Mouse (Mus musculus) CH12.LX (cell line): ENCODE results near the gene Ubald2. TPM values are rescaled to one million over a fixed set of nuclear protein-coding genes. Genes with fewer than 3 reads are reported as not detected.

ENCODE experiments used
- DNase-seq: peaks from one replicate; pipeline ENCODE4 v3.0.0-alpha.2; 2013; ENCODE audit errors: extremely low read depth
- H3K27ac ChIP-seq: 2 replicates; pipeline ENCODE4 v1.5.1; 2012; ENCODE audit warnings: low read depth, mild to moderate bottlenecking, control low read depth, moderate library complexity; ENCODE audit not compliant: insufficient read depth
- H3K27me3 ChIP-seq: replicated peaks from 2 replicates; pipeline ENCODE3; 2012; ENCODE audit warnings: inconsistent platforms
- H3K36me3 ChIP-seq, 2 experiments: replicated peaks in 1 of 2; 2 replicates each; pipeline versions ENCODE3 to v1.6.1; 2012; ENCODE audit warnings: inconsistent platforms in 1 of 2, low read length in 1 of 2, mild to moderate bottlenecking in 1 of 2, mixed read lengths in 1 of 2, moderate library complexity in 1 of 2; ENCODE audit not compliant: control insufficient read depth in 1 of 2, insufficient read depth in 1 of 2
- H3K4me1 ChIP-seq, 2 experiments: 2 replicates each; pipeline ENCODE4 v1.6.1; 2012; ENCODE audit warnings: inconsistent platforms in 1 of 2, moderate library complexity in 1 of 2; ENCODE audit not compliant: insufficient read depth in 2 of 2, control insufficient read depth in 1 of 2
- H3K4me2 ChIP-seq: 2 replicates; pipeline ENCODE4 v1.6.1; 2012; ENCODE audit warnings: low read depth, mild to moderate bottlenecking, control low read depth; ENCODE audit not compliant: poor library complexity, insufficient read depth, severe bottlenecking
- H3K4me3 ChIP-seq, 3 experiments: fragments of 150-350 bp in 1 of 3; sonication (generic) in 1 of 3; replicated peaks in 1 of 3; 2 replicates each; pipeline versions ENCODE3 to v1.5.1; 2011 to 2012; ENCODE audit warnings: low read depth in 2 of 3, low read length in 2 of 3, mild to moderate bottlenecking in 2 of 3, moderate library complexity in 2 of 3, control low read depth in 1 of 3, improper control_type of control experiment in 1 of 3, inconsistent platforms in 1 of 3, mixed read lengths in 1 of 3; ENCODE audit not compliant: poor library complexity in 1 of 3
- H3K79me2 ChIP-seq: replicated peaks from 2 replicates; pipeline ENCODE4 v1.6.1; 2012; ENCODE audit warnings: mild to moderate bottlenecking, moderate library complexity; ENCODE audit not compliant: control insufficient read depth, poor library complexity, insufficient read depth, severe bottlenecking; ENCODE audit errors: extremely low read depth
- H3K9ac ChIP-seq: 2 replicates; pipeline ENCODE4 v1.6.1; 2012; ENCODE audit warnings: low read depth, mild to moderate bottlenecking, control low read depth, moderate library complexity; ENCODE audit not compliant: insufficient read depth
- H3K9me3 ChIP-seq: replicated peaks from 2 replicates; pipeline ENCODE3; 2012; ENCODE audit warnings: low read length, inconsistent platforms, mixed read lengths
- BHLHE40 ChIP-seq: IDR thresholded peaks from 2 replicates; pipeline ENCODE4 v1.6.1; 2011; ENCODE audit warnings: mild to moderate bottlenecking, low read depth, low read length, improper control_type of control experiment
- CHD1 ChIP-seq: IDR thresholded peaks from 2 replicates; pipeline ENCODE4 v1.6.1; 2012; ENCODE audit warnings: low read depth, low read length, improper control_type of control experiment, inconsistent platforms
- CHD2 ChIP-seq: IDR thresholded peaks from 2 replicates; pipeline ENCODE4 v1.6.1; 2011; ENCODE audit warnings: low read length, improper control_type of control experiment
- CTCF ChIP-seq, 2 experiments: IDR thresholded peaks in 1 of 2; conservative IDR thresholded peaks in 1 of 2; 2 replicates each; pipeline ENCODE4 v1.5.1; 2011 to 2012; ENCODE audit warnings: low read depth in 2 of 2, low read length in 2 of 2, improper control_type of control experiment in 1 of 2, inconsistent platforms in 1 of 2, mild to moderate bottlenecking in 1 of 2, moderate library complexity in 1 of 2
- ELF1 ChIP-seq: IDR thresholded peaks from 2 replicates; pipeline ENCODE4 v1.6.1; 2014; ENCODE audit warnings: low read depth, mild to moderate bottlenecking, inconsistent platforms, low read length, improper control_type of control experiment
- EP300 ChIP-seq: IDR thresholded peaks from 2 replicates; pipeline ENCODE4 v1.6.1; 2011; ENCODE audit warnings: low read length, improper control_type of control experiment
- GABPA ChIP-seq: IDR thresholded peaks from 2 replicates; pipeline ENCODE4 v1.6.1; 2012; ENCODE audit warnings: low read depth, low read length, improper control_type of control experiment, inconsistent platforms; ENCODE audit not compliant: insufficient replicate concordance
- IRF4 ChIP-seq: IDR thresholded peaks from 2 replicates; pipeline ENCODE4 v1.6.1; 2014; ENCODE audit warnings: low read depth, mild to moderate bottlenecking, inconsistent platforms, low read length, improper control_type of control experiment
- JUND ChIP-seq: conservative IDR thresholded peaks from 2 replicates; pipeline ENCODE4 v1.6.1; 2011; ENCODE audit warnings: low read depth, low read length, improper control_type of control experiment
- KAT2A ChIP-seq: IDR thresholded peaks from 2 replicates; pipeline ENCODE4 v1.6.1; 2012; ENCODE audit warnings: low read length, improper control_type of control experiment, inconsistent platforms; ENCODE audit not compliant: insufficient replicate concordance
- MAFK ChIP-seq: IDR thresholded peaks from 2 replicates; pipeline ENCODE4 v1.6.1; 2011; ENCODE audit warnings: low read length, improper control_type of control experiment; ENCODE audit not compliant: insufficient replicate concordance
- MAX ChIP-seq: IDR thresholded peaks from 2 replicates; pipeline ENCODE4 v1.6.1; 2011; ENCODE audit warnings: low read length, improper control_type of control experiment
- MAZ ChIP-seq: IDR thresholded peaks from 2 replicates; pipeline ENCODE4 v1.6.1; 2012; ENCODE audit warnings: low read depth, mild to moderate bottlenecking, inconsistent platforms, low read length, improper control_type of control experiment, moderate library complexity
- MEF2A ChIP-seq: IDR thresholded peaks from 2 replicates; pipeline ENCODE4 v1.6.1; 2014; ENCODE audit warnings: low read depth, mild to moderate bottlenecking, inconsistent platforms, low read length, improper control_type of control experiment, borderline replicate concordance
- MXI1 ChIP-seq: IDR thresholded peaks from 2 replicates; pipeline ENCODE4 v1.6.1; 2011; ENCODE audit warnings: mild to moderate bottlenecking, low read depth, low read length, improper control_type of control experiment
- MYC ChIP-seq: IDR thresholded peaks from 2 replicates; pipeline ENCODE4 v1.6.1; 2011; ENCODE audit warnings: low read depth, mild to moderate bottlenecking, improper control_type of control experiment, low read length
- NELFE ChIP-seq: IDR thresholded peaks from 2 replicates; pipeline ENCODE4 v1.6.1; 2011; ENCODE audit warnings: low read depth, low read length, improper control_type of control experiment
- NRF1 ChIP-seq: IDR thresholded peaks from 2 replicates; pipeline ENCODE4 v1.6.1; 2014; ENCODE audit warnings: low read depth, mild to moderate bottlenecking, inconsistent platforms, low read length, improper control_type of control experiment, moderate library complexity
- POLR2AphosphoS2 ChIP-seq: IDR thresholded peaks from 2 replicates; pipeline ENCODE4 v1.6.1; 2011; ENCODE audit warnings: low read depth, low read length, improper control_type of control experiment
- SIN3A ChIP-seq: IDR thresholded peaks from 2 replicates; pipeline ENCODE4 v1.6.1; 2012; ENCODE audit warnings: low read length, improper control_type of control experiment, inconsistent platforms
- SMC3 ChIP-seq: IDR thresholded peaks from 2 replicates; pipeline ENCODE4 v1.6.1; 2011; ENCODE audit warnings: low read depth, low read length, improper control_type of control experiment
- TCF12 ChIP-seq: IDR thresholded peaks from 2 replicates; pipeline ENCODE4 v1.6.1; 2014; ENCODE audit warnings: low read depth, mild to moderate bottlenecking, inconsistent platforms, low read length, improper control_type of control experiment
- UBTF ChIP-seq: IDR thresholded peaks from 2 replicates; pipeline ENCODE4 v1.6.1; 2012; ENCODE audit warnings: low read depth, mild to moderate bottlenecking, inconsistent platforms, low read length, improper control_type of control experiment, moderate library complexity
- USF1 ChIP-seq: IDR thresholded peaks from 2 replicates; pipeline ENCODE4 v1.6.1; 2014; ENCODE audit warnings: low read depth, mild to moderate bottlenecking, inconsistent platforms, low read length, improper control_type of control experiment
- USF2 ChIP-seq: conservative IDR thresholded peaks from 2 replicates; pipeline ENCODE4 v1.6.1; 2011; ENCODE audit warnings: low read depth, low read length, improper control_type of control experiment
- ZMIZ1 ChIP-seq: IDR thresholded peaks from 2 replicates; pipeline ENCODE4 v1.6.1; 2012; ENCODE audit warnings: low read depth, mild to moderate bottlenecking, inconsistent platforms, low read length, improper control_type of control experiment
- ZNF384 ChIP-seq: IDR thresholded peaks from 2 replicates; pipeline ENCODE4 v1.6.1; 2012; ENCODE audit warnings: low read depth, low read length, improper control_type of control experiment, inconsistent platforms
- dilution Hi-C: fragments of 300-500 bp; cut with MboI; formaldehyde crosslinking; loops from 2 replicates; pipeline ENCODE4 v1.14.3; 2020; ENCODE audit warnings: low sequenced_read_pairs; ENCODE audit not compliant: extremely low pct_unique_long_range_greater_than_20kb, extremely low pct_ligation_motif_present
- in situ Hi-C: fragments of 300-500 bp; cut with MboI; formaldehyde crosslinking; loops from 3 replicates; pipeline ENCODE4 v1.14.3; 2019; ENCODE audit warnings: low sequenced_read_pairs, low pct_ligation_motif_present, low pct_unique_long_range_greater_than_20kb, mixed read lengths
- polyA plus RNA-seq: library from polyadenylated mRNA; unstranded; fragments of >175 nt; gene quantifications from 2 replicates; pipeline ENCODE4 v1.2.1, GENCODE M21; 2012; ENCODE audit warnings: low read depth; ENCODE audit not compliant: insufficient read length
- total RNA-seq, 2 experiments: library from RNA; depleted of rRNA; stranded (reverse); fragments of 300-350 nt in 1 of 2; fragments of >200 nt in 1 of 2; gene quantifications; 2 replicates each; pipeline ENCODE4 v1.2.3; 2012 to 2014

Ubald2 gene
- total and polyA plus RNA-seq, 3 experiments, result 228 to 436 (median 336) TPM

DNA sequence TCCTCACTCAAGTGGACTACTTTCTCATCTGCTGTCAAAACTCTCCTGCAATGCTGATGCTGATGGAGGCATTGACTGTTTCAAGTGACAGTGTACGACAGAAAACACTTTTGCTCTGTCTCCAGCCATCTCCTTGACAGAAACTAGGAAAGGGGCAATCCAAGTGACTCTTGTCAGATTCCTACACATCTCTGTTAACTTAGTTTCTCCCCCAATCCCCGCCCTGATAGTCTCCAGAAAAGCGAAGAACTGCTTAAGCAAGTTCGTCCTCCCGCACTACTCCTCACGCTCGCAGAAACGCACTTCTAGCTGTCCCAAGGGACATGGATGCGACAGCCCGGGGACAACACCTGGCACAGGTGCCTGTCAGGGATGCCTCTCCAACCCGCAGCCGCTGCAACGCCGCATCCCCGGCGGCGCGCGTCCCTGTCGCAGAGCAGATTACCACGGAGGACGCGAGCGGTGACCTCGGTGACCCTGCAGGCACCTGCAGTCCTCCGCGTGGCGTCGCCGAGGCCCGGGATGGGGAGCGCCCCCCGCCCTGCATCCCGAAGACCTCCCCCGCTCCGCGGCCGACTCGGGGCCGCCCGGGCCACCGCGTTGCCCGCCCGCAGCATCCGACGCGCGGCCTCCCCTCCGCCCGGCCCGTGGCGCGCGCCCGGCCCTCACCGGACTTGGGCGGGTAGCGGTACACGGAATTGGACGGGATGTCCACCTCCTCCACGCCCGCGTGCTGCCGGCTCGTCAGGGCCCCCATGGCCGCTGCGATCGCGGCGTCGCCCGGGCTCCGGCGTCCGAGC, 21.7 kb upstream of the Ubald2 start:
- H3K9ac ChIP-seq, result peak overlapping the region; percentile 99
- no peak for TF ChIP-seq KAT2A
- TF ChIP-seq SIN3A, result peak; percentile 87; the same call in 1 of the 2 replicates
- TF ChIP-seq USF2, result no peak
- peak; percentile 0; the same call in 1 of the 2 replicates for TF ChIP-seq SMC3
- no peak for TF ChIP-seq NRF1
- TF ChIP-seq ZNF384, result 0 out of 2 replicates have a peak, but pooled peaks have one; percentile 0
- 0 out of 2 replicates have a peak, but pooled peaks have one; percentile 5 for TF ChIP-seq MAZ
- TF ChIP-seq JUND, result 0 out of 2 replicates have a peak, but pooled peaks have one; percentile 1
- TF ChIP-seq BHLHE40, result peak; percentile 3; the same call in 1 of the 2 replicates
- peak; percentile 25; the same call in 1 of the 2 replicates for TF ChIP-seq TCF12
- peak; percentile 52; the same call in 1 of the 2 replicates for TF ChIP-seq UBTF
- 0 out of 2 replicates have a peak, but pooled peaks have one; percentile 26 for TF ChIP-seq CHD2
- TF ChIP-seq MAX, result peak; percentile 42; the same call in 1 of the 2 replicates
- peaks cover 59% of the 10 kb centered on the region for H3K79me2 ChIP-seq
- H3K27me3 ChIP-seq, result no peaks in the 10 kb centered on the region
- H3K4me3 ChIP-seq, result peak overlapping the region; percentile 61 to 99 (median 81)
- in situ Hi-C loops, result loop anchor here (25.0 kb wide), 1 partner anchor 775 kb away; the partner anchor contains the start of gene Slc25a19
- DNase-seq, result peak; percentile 46
- peaks cover 10 to 14% of the 10 kb centered on the region in 2 experiments for H3K36me3 ChIP-seq
- peaks cover 27 to 74% of the 10 kb centered on the region in 2 experiments for H3K4me1 ChIP-seq
- H3K4me2 ChIP-seq, result peak overlapping the region; percentile 24
- H3K27ac ChIP-seq, result peak overlapping the region; percentile 93
- dilution Hi-C loops, result no loop called here
- H3K9me3 ChIP-seq, result no peaks in the 10 kb centered on the region

DNA sequence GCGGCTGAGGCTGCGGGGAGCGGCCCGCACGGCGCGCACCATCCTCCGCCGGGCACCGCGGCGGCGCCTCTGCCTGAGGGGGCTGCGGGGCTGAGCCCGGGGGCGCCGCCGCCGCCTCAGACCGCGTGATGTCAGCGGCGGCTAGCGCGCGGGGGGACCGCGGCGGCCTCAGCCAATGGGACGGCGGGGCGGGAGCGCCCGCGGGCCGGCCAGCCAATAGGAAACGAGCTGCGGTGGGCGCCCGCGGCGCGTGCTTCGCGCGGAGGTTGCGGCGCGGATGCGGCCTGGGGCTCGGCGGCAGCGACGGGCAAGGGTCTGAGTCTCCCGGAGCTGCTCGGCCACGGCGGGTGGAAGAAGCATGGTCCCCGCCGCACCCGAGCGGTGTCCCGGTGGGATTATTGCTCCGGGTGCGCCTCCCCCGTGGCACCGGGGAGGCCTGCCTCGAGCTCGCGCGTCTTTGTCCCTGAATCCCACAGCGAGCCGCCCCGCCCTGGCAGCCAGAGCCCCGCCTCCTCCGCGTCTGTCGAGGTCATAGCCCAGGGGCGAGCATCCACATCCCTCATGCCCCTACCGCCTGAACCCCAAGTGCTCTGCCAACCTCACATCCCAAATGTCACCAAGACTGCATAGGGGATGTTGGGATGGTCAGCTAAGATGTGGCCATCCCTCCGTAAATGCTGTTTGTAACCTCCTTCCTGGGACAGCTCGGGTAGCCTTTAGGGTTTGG, 20.8 kb upstream of the Ubald2 start, which contains the start of gene Rnf157:
Gene Rnf157 (minus strand): TSS at position 129 of the 727 bp plus-strand sequence.
- peak within 1 kb of the TSS; percentile 61 to 99 (median 81) for H3K4me3 ChIP-seq
- no peaks in the 10 kb centered on the region for H3K27me3 ChIP-seq
- H3K9ac ChIP-seq, result peak within 1 kb of the TSS; percentile 99
- in situ Hi-C loops (loop anchor here (25.0 kb wide), 1 partner anchor 776 kb away; the partner anchor contains the start of gene Slc25a19), dilution Hi-C loops (no loop called here)
- no peaks in the 10 kb centered on the region for H3K9me3 ChIP-seq
- peak within 1 kb of the TSS; percentile 49 for H3K4me2 ChIP-seq
- H3K27ac ChIP-seq, result peak within 1 kb of the TSS; percentile 93
- peaks cover 52% of the 10 kb centered on the region for H3K79me2 ChIP-seq
- peaks cover 9 to 10% of the 10 kb centered on the region in 2 experiments for H3K36me3 ChIP-seq
- peak; percentile 74 for DNase-seq
- peaks cover 36 to 75% of the 10 kb centered on the region in 2 experiments for H3K4me1 ChIP-seq
- TF ChIP-seq SIN3A, result peak; percentile 28; the same call in 1 of the 2 replicates
- TF ChIP-seq MXI1, result peak; percentile 74; the same call in 1 of the 2 replicates
- no peak for TF ChIP-seq SMC3
- TF ChIP-seq CHD1, result peak; percentile 88
- TF ChIP-seq POLR2AphosphoS2, result peak; percentile 94
- TF ChIP-seq USF1, result peak; percentile 46
- peak; percentile 81 for TF ChIP-seq ZMIZ1
- TF ChIP-seq KAT2A, result 0 out of 2 replicates have a peak, but pooled peaks have one; percentile 59
- no peak for TF ChIP-seq CTCF (conservative IDR thresholded peaks at IDR 0.05 in 1 of 2, IDR thresholded peaks at IDR 0.05 in 1 of 2; ENCODE audit: low read depth in 2 of 2, low read length in 2 of 2)
- TF ChIP-seq EP300, result no peak
- no peak for TF ChIP-seq GABPA
- peak; percentile 69 for TF ChIP-seq NELFE
- TF ChIP-seq ELF1, result peak; percentile 46; the same call in 1 of the 2 replicates
- TF ChIP-seq NRF1, result peak; percentile 58
- peak; percentile 74 for TF ChIP-seq BHLHE40
- peak; percentile 13; the same call in 1 of the 2 replicates for TF ChIP-seq UBTF
- no peak; the same call in 1 of the 2 replicates for TF ChIP-seq IRF4
- no peak for TF ChIP-seq MAFK
- TF ChIP-seq MEF2A, result peak; percentile 43; the same call in 1 of the 2 replicates
- no peak for TF ChIP-seq MYC
